Mouse (Mus musculus): ENCODE data around the gene Smarca1. TPM values are rescaled to one million over a fixed set of nuclear protein-coding genes. Genes with fewer than 3 reads are reported as not detected.

Gene Smarca1
- polyA plus RNA-seq, 1 experiment from 2014 or later: 28.6 TPM

- no peaks in the 10 kb centered on the region for H3K27me3 ChIP-seq (ENCODE audit: control insufficient read depth, insufficient read depth, low read length)
- no peaks in the 10 kb centered on the region for H3K4me1 ChIP-seq (ENCODE audit: control insufficient read depth, insufficient read depth, low read length)
- no peak for ATAC-seq (ENCODE audit: insufficient read depth, low FRiP score)
- no peaks in the 10 kb centered on the region for H3K9me3 ChIP-seq (replicated peaks; ENCODE audit: control insufficient read depth, low read length)
- H3K36me3 ChIP-seq (ENCODE audit: control insufficient read depth, insufficient read depth, low read length): no peaks in the 10 kb centered on the region
- H3K4me3 ChIP-seq (replicated peaks; ENCODE audit: low read length): no peak overlapping the region
- 36% methylated on average over 6 of the region's 6 CpGs for WGBS
- no peak overlapping the region for H3K4me2 ChIP-seq (ENCODE audit: low read depth, low read length)
- H3K27ac ChIP-seq (ENCODE audit: low read length): no peak overlapping the region
- no peak overlapping the region for H3K9ac ChIP-seq (ENCODE audit: low read length)
Observed at GRCm38 (mm10) chrX:47835098-47835834, 57.5 kb downstream of the Smarca1 start.

- 58% methylated on average over 2 of the region's 2 CpGs for WGBS
- H3K4me2 ChIP-seq (ENCODE audit: low read depth, low read length): no peak overlapping the region
- H3K4me3 ChIP-seq (replicated peaks; ENCODE audit: low read length): no peak overlapping the region
- no peaks in the 10 kb centered on the region for H3K4me1 ChIP-seq (ENCODE audit: control insufficient read depth, insufficient read depth, low read length)
- H3K9ac ChIP-seq (ENCODE audit: low read length): no peak overlapping the region
- no peak overlapping the region for H3K27ac ChIP-seq (ENCODE audit: low read length)
- H3K9me3 ChIP-seq (replicated peaks; ENCODE audit: control insufficient read depth, low read length): no peaks in the 10 kb centered on the region
- H3K36me3 ChIP-seq (ENCODE audit: control insufficient read depth, insufficient read depth, low read length): no peaks in the 10 kb centered on the region
- no peaks in the 10 kb centered on the region for H3K27me3 ChIP-seq (ENCODE audit: control insufficient read depth, insufficient read depth, low read length)
- no peak for ATAC-seq (ENCODE audit: insufficient read depth, low FRiP score)
Observed at GRCm38 (mm10) chrX:47833431-47833830, 59.3 kb downstream of the Smarca1 start.

- ATAC-seq (ENCODE audit: insufficient read depth, low FRiP score): no peak
- H3K4me1 ChIP-seq (ENCODE audit: control insufficient read depth, insufficient read depth, low read length): no peaks in the 10 kb centered on the region
- 70% methylated on average over 2 of the region's 2 CpGs for WGBS
- no peak overlapping the region for H3K9ac ChIP-seq (ENCODE audit: low read length)
- no peak overlapping the region for H3K4me2 ChIP-seq (ENCODE audit: low read depth, low read length)
- H3K27ac ChIP-seq (ENCODE audit: low read length): no peak overlapping the region
- no peak overlapping the region for H3K4me3 ChIP-seq (replicated peaks; ENCODE audit: low read length)
- no peaks in the 10 kb centered on the region for H3K36me3 ChIP-seq (ENCODE audit: control insufficient read depth, insufficient read depth, low read length)
- no peaks in the 10 kb centered on the region for H3K9me3 ChIP-seq (replicated peaks; ENCODE audit: control insufficient read depth, low read length)
- no peaks in the 10 kb centered on the region for H3K27me3 ChIP-seq (ENCODE audit: control insufficient read depth, insufficient read depth, low read length)
Observed at GRCm38 (mm10) chrX:47820566-47820965, 72.2 kb downstream of the Smarca1 start.

- 83% methylated on average over 2 of the region's 2 CpGs for WGBS
- Histone ChIP-seq H3K27ac (ENCODE audit: low read length) (no peak overlapping the region), H3K9ac (ENCODE audit: low read length) (no peak overlapping the region), H3K4me2 (ENCODE audit: low read depth, low read length) (no peak overlapping the region), H3K27me3 (ENCODE audit: control insufficient read depth, insufficient read depth, low read length) (no peaks in the 10 kb centered on the region), H3K9me3 (replicated peaks; ENCODE audit: control insufficient read depth, low read length) (no peaks in the 10 kb centered on the region), H3K4me1 (ENCODE audit: control insufficient read depth, insufficient read depth, low read length) (no peaks in the 10 kb centered on the region), H3K4me3 (replicated peaks; ENCODE audit: low read length) (no peak overlapping the region), H3K36me3 (ENCODE audit: control insufficient read depth, insufficient read depth, low read length) (no peaks in the 10 kb centered on the region)
- ATAC-seq (ENCODE audit: insufficient read depth, low FRiP score): no peak
Observed at GRCm38 (mm10) chrX:47808717-47809116, 84.1 kb downstream of the Smarca1 start.

- no peak overlapping the region for H3K4me3 ChIP-seq (replicated peaks; ENCODE audit: low read length)
- H3K27me3 ChIP-seq (ENCODE audit: control insufficient read depth, insufficient read depth, low read length): no peaks in the 10 kb centered on the region
- no peak overlapping the region for H3K27ac ChIP-seq (ENCODE audit: low read length)
- no peak overlapping the region for H3K4me2 ChIP-seq (ENCODE audit: low read depth, low read length)
- ATAC-seq (ENCODE audit: insufficient read depth, low FRiP score): no peak
- no peaks in the 10 kb centered on the region for H3K4me1 ChIP-seq (ENCODE audit: control insufficient read depth, insufficient read depth, low read length)
- H3K9ac ChIP-seq (ENCODE audit: low read length): no peak overlapping the region
- H3K36me3 ChIP-seq (ENCODE audit: control insufficient read depth, insufficient read depth, low read length): no peaks in the 10 kb centered on the region
- no peaks in the 10 kb centered on the region for H3K9me3 ChIP-seq (replicated peaks; ENCODE audit: control insufficient read depth, low read length)
- WGBS: 62% methylated on average over 1 of the region's 1 CpGs
Observed at GRCm38 (mm10) chrX:47764440-47764839, 128.3 kb downstream of the Smarca1 start.

- no peak for ATAC-seq (ENCODE audit: insufficient read depth, low FRiP score)
- WGBS: 27% methylated on average over 1 of the region's 1 CpGs
- no peak overlapping the region for H3K4me2 ChIP-seq (ENCODE audit: low read depth, low read length)
Observed at GRCm38 (mm10) chrX:47760212-47760611, 132.6 kb downstream of the Smarca1 start.

More at GRCm38 (mm10) chrX:47760212-47760611, 132.6 kb downstream of the Smarca1 start:
- Histone ChIP-seq H3K27me3 (ENCODE audit: control insufficient read depth, insufficient read depth, low read length) (no peaks in the 10 kb centered on the region), H3K4me3 (replicated peaks; ENCODE audit: low read length) (no peak overlapping the region), H3K9ac (ENCODE audit: low read length) (no peak overlapping the region), H3K27ac (ENCODE audit: low read length) (no peak overlapping the region), H3K4me1 (ENCODE audit: control insufficient read depth, insufficient read depth, low read length) (no peaks in the 10 kb centered on the region), H3K36me3 (ENCODE audit: control insufficient read depth, insufficient read depth, low read length) (no peaks in the 10 kb centered on the region), H3K9me3 (replicated peaks; ENCODE audit: control insufficient read depth, low read length) (no peaks in the 10 kb centered on the region)

Other genes starting within 250 kb of the Smarca1 start
- 19.8 and 19.9 TPM in 2 replicates for gene Ocrl, start 19.4 kb upstream of the Smarca1 start, polyA plus RNA-seq (2015; fragmentation: Nextera tagmentation; extraction: Ambion mirVana)
- gene Apln, start 141.9 kb upstream of the Smarca1 start, polyA plus RNA-seq (2015; fragmentation: Nextera tagmentation; extraction: Ambion mirVana): 5.1 and 6.5 TPM in 2 replicates
- gene Xpnpep2, start 215.8 kb upstream of the Smarca1 start, polyA plus RNA-seq (2015; fragmentation: Nextera tagmentation; extraction: Ambion mirVana): 1.3 and 1.4 TPM in 2 replicates

All from stomach, embryonic 16.5 days (tissue).